Mouse (Mus musculus) left cerebral cortex, adult 2 months (tissue): ENCODE measurements at regions not wholly inside any gene's neighbourhood (a gene's known extent, or its start where the extent isn't known, plus 50 kb on each side); places are given as distances from the start of the nearest gene placed in this dataset.

Source experiments
- DNase-seq, 2 experiments: peaks; one replicate each; pipeline ENCODE4 v3.0.0; 2021 to 2022; ENCODE audit warnings: low spot score in 2 of 2, mixed read lengths in 1 of 2; ENCODE audit errors: extremely low spot score in 1 of 2
- H3K27ac ChIP-seq: fragments of 200-600 bp; 2 replicates; pipeline ENCODE4 v1.8.1; 2022
- H3K4me3 ChIP-seq: fragments of 200-600 bp; 2 replicates; pipeline ENCODE4 v1.8.1; 2022
- CTCF ChIP-seq: fragments of 200-600 bp; IDR thresholded peaks from 2 replicates; pipeline ENCODE4 v1.8.1; 2022; ENCODE audit warnings: antibody characterized with exemption, mild to moderate bottlenecking, moderate library complexity
- intact Hi-C: fragments of 180-260 bp; cut with DNase I; formaldehyde crosslinking; loops from one replicate; pipeline ENCODE4 v1.15.1; 2025

DNA sequence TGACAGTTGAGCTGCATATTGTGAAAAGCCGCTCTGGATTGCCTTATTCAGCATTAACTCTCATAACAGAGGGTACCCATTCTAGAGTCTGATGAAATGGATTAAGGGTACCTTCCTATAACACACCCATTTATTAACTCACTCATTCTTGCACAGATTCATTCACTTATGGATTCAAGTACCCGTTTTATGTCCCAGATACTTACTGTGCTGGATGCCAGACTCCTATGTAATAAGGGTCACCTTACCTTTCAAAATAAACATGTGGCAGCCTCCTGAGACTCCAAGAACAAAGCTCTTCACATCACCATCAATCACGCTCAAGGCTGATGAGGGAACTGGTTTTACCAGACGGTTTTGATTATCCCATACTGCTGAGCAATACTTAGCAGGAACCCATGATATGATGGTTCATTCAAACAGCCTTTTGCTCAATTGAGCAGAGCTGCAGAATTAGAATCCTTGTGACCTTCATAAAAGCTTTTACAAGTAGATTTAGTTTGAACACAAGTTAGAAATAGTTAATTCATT is 505.2 kb upstream of the C030005K15Rik start:
- intact Hi-C loops, result no loop called here
- no peak for TF ChIP-seq CTCF
- Histone ChIP-seq H3K27ac (no peak overlapping the region), H3K4me3 (no peak overlapping the region)
- DNase-seq, result no peak

DNA sequence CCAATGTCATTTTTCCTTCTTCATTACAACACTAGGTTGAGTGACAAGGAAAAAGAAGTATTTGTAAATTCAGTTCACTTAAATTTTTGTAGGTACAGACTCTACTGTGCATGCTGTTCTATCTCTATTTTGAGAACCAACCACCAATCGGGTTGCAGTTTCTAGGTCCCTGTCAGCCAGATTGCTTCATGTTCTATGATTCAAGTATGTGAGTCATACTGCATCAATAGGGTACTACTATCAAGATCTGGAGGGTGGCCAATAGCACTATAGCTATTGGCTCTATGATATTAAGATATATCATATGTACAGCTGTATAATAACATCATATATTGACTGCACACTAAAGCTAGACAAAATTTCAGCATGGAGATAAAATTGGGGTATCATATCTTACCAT is 521.8 kb upstream of the C030005K15Rik start:
- no peak for TF ChIP-seq CTCF
- Histone ChIP-seq H3K27ac (no peak overlapping the region), H3K4me3 (no peak overlapping the region)
- no peak for DNase-seq
- intact Hi-C loops, result no loop called here

DNA sequence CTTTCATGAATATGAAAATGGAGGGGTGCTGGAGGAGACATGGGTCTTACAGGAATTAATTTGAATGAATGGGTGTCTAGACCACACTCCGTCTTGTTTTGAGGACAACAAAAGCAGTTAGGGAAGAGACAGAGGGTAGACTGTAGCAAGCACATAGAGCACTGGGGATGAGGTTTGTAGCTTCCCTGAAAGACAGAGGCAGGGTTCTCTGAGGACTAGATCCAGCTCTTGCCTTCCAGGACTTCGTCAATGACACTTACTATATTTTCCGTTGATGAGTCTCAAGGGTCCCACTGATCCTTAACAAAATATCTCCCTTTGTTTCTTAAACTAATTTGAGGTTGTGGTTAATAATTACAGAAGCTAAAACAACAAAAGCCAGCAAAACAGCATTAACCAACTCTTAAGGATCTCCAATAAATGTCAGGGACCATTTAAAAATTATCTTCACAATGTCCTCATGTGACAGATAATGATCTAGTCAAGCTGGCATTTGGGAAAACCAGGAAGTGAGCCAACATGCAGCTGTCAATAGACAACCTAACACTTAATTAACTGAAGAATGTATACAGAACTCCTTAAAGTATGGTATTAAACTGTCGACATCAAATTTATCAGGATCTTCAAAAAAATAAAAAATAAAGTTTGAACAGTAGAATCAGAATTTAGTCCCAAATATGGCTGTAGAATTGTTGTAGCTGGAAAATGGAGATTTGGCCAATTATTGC is 531.6 kb upstream of the C030005K15Rik start:
- DNase-seq, result no peak
- no peak for TF ChIP-seq CTCF
- intact Hi-C loops, result no loop called here
- H3K27ac ChIP-seq, result no peak overlapping the region
- H3K4me3 ChIP-seq, result no peak overlapping the region

DNA sequence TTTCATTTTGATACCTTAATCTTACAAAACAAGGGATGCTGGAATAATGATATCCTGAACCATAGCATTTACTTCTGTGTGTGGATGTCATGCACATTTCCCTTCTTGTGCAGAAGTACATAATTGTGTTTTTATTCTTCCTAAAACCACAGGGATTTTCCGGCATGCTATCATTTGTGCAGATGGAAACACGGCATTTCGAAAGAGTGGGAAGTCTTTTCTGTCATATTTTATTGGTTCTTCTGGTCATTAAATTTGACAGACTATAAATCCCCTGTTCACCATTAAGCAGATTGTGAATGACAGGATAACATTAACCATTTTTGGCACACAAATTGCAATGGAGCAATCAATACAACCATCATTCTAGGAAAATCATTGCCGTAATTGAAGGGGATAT is 532.7 kb upstream of the C030005K15Rik start:
- no peak for TF ChIP-seq CTCF
- DNase-seq, result no peak
- intact Hi-C loops, result no loop called here
- no peak overlapping the region for H3K27ac ChIP-seq
- no peak overlapping the region for H3K4me3 ChIP-seq

DNA sequence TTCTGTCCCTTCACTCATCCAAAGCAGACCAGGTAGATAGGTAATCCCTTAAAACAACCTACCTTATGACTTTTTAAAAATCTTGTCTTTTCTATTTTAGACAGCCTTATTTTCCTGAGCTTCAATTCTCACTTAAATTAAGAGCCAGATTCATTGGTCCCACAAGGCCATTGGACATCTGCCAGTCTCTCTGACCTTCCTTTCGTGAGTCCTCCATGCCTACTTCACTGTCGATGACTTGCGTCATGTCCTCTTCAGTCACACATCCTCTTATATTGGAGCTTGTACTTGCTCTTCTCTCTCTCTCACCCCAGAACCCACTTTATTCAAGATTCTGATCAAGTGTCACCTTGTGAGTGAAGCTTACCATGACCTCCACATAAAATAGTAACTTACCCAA is 542.0 kb upstream of the C030005K15Rik start:
- no peak for TF ChIP-seq CTCF

DNA sequence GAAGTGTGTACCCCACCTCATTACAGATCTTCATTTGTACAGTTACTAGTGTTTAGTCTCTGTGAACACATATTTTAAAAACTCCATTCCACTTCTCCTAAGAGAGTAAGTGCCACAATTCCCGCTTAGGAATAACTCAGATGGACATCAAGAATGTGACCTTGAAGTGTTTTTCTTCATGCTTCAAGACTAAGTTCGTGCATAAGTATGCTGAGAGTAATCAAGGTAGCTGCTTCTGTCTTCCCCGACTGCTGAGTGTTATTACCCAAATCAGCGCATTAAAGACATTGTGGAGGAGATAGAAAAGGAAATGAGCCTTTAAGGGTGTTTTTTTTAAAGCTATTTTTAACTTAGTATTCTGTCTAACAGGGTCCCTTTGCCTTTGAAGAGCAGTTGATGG is 565.1 kb upstream of the C030005K15Rik start:
- TF ChIP-seq CTCF, result no peak
- no peak overlapping the region for H3K27ac ChIP-seq
- H3K4me3 ChIP-seq, result no peak overlapping the region
- intact Hi-C loops, result no loop called here
- DNase-seq, result no peak

More for the DNA sequence above, 542.0 kb upstream of the C030005K15Rik start:
- DNase-seq, result no peak
- intact Hi-C loops, result no loop called here
- Histone ChIP-seq H3K4me3 (no peak overlapping the region), H3K27ac (no peak overlapping the region)

DNA sequence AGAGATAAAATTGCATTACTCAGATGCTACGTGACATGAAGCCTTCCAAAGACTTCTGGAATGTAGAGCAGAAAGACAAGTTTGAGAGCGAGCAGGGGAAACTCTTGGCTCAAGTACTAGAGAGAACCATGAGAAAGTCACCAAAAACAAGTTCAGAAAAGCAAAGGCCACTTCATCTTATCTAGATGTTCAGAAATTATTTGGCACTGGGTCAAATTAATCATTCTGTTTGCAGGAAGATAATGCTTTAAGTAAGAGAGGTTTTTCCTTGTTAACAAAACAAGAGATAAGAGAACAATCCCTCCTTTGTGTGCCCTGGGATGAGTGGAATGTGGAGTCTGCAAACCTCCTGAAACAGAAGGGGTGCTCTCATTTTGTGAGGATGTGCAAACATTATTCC is 565.6 kb upstream of the C030005K15Rik start:
- DNase-seq, result no peak
- Histone ChIP-seq H3K4me3 (no peak overlapping the region), H3K27ac (no peak overlapping the region)
- intact Hi-C loops, result no loop called here
- no peak for TF ChIP-seq CTCF

DNA sequence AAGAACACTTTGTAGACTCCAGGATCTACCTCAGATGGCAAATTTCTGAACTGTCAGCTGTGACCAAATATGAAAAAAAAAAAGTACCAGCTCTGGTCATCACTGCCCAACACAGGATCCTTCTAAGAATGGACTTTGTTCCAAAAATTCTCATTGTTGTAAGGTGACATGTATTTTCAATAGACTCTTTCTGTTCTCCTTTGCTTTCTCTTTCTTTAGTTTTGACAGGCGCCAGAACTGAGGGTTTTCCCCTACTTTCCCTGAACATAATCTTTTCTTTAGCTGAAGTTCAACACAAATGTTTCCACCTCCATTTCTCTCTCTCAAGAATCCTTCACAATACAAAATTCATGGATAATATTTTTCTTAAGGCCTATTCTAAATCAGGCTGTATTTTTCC is 579.1 kb upstream of the C030005K15Rik start:
- H3K4me3 ChIP-seq, result no peak overlapping the region
- no peak overlapping the region for H3K27ac ChIP-seq
- intact Hi-C loops, result no loop called here
- no peak for DNase-seq
- no peak for TF ChIP-seq CTCF

DNA sequence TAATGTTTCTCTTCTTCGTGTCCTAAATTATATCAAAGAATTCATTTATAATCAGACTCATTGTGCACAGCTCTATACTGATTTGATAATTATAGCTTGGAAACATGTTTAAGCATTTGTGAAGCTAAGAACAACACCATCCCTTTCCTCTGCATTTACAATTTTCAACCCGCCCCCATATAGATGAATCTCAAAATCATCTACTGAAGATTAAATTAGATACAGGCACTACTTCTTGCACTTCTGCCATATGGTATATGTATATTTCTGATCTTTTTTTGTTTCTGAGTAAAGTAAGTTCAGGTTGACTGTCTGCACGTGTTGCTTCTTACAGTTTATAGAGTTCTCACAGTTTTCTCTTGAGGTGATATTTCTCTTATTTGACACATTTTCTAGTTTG is 583.1 kb upstream of the C030005K15Rik start:
- H3K27ac ChIP-seq, result no peak overlapping the region
- no peak for TF ChIP-seq CTCF
- DNase-seq, result no peak
- intact Hi-C loops, result no loop called here
- H3K4me3 ChIP-seq, result no peak overlapping the region

DNA sequence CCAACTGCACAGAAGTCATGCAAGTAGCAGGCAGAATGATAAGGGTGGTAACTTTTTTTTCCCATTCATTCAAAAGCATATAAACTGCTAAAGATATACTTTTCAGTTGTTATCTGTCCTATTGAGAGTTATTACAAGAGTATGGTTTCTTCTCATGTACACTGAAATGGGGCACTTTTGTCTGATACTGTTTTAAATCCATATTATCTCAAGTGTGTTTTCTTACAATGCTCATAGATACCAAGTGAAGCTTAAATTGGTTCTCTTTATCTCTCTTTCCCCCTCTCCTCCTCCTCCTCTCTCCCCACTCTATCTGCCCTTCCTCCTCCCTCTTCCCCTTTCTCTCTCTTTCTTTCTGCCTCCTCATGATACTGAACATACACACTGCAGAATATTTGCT is 584.8 kb upstream of the C030005K15Rik start:
- intact Hi-C loops, result no loop called here
- no peak overlapping the region for H3K4me3 ChIP-seq
- no peak overlapping the region for H3K27ac ChIP-seq
- TF ChIP-seq CTCF, result no peak
- DNase-seq, result no peak

DNA sequence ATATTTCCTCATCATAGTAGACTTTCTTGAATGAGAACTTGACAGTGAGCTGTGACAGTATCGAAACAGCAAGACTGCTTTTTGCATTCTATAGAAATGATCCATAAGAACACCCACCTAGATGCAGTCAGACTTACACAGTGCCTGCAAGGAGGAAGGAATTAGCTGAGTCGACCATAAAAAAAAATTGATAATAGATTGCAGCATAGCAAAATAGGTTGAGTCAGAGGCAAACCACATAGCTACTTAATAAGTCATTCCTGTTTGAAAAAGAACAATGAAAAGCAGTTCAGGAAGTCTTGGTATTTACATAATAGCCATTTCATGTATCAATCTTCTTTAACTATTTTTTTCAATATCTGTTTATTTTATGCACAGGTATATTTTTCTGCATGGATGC is 591.9 kb upstream of the C030005K15Rik start:
- intact Hi-C loops, result no loop called here
- DNase-seq, result no peak
- H3K4me3 ChIP-seq, result no peak overlapping the region

DNA sequence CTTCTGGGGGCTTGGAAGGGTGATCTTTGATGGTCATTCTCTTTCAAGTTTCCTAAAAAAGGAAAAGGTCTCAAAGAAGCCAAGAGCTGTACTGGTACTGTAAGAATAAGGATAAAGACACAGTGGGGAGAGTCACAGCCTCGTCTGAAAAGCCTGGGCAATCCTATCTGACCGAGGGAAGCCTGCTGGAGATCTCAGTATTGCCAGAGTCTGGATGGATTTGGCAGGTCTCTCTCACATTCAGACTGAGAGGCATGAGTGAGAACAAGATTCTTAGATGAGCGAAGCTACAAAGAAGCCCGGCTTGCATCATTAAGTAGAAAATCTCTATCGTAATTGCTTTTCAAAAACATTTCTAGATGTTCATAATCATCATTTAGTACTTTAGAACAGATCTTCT is 590.4 kb upstream of the Atp2b1 start:
- Histone ChIP-seq H3K4me3 (no peak overlapping the region), H3K27ac (no peak overlapping the region)
- intact Hi-C loops, result no loop called here
- DNase-seq, result no peak
- no peak for TF ChIP-seq CTCF

More for the DNA sequence above, 591.9 kb upstream of the C030005K15Rik start:
- H3K27ac ChIP-seq, result no peak overlapping the region
- TF ChIP-seq CTCF, result no peak

DNA sequence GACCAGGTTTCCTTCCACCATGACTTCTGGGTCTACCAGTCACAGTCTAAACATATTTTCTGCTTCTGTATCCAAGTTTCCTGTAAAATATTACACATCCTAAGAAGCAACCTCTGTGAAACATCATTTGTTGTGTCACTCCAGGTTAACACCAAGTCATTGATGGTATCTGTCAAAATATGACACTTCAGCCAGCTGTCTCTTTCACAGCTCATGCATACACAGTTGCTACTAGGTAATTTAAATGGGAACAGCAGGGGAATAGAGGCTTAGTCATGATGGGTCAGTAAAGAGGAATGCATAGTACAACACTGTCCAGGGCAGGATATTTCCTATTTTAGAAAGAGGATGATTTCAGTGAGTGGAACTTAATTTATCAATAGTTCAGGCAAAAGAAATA is 589.6 kb upstream of the Atp2b1 start:
- intact Hi-C loops, result no loop called here
- Histone ChIP-seq H3K4me3 (no peak overlapping the region), H3K27ac (no peak overlapping the region)
- TF ChIP-seq CTCF, result no peak
- no peak for DNase-seq
